Mouse (Mus musculus): ENCODE measurements around the gene Ralgapb.

GRCm38 (mm10) chr2:158445814-158446213 is 36.2 kb downstream of the Ralgapb start:
- TF ChIP-seq CTCF (IDR thresholded peaks at IDR 0.05; ENCODE audit: low read depth, low read length) (no peak), POLR2A (IDR thresholded peaks at IDR 0.05; ENCODE audit: borderline replicate concordance, low read depth, low read length) (no peak)

Data from bone marrow macrophage, adult 2 months (primary cell).